Mouse (Mus musculus) liver, embryonic 14.5 days (tissue): ENCODE measurements at regions not wholly inside any gene's neighbourhood (a gene's known extent, or its start where the extent isn't known, plus 50 kb on each side); places are given as distances from the start of the nearest gene placed in this dataset.

Experiments
- CTCF ChIP-seq: IDR thresholded peaks from 2 replicates; pipeline ENCODE4 v1.5.1; 2016; ENCODE audit warnings: antibody characterized with exemption, low read depth, control low read depth
- EP300 ChIP-seq: IDR thresholded peaks from 2 replicates; pipeline ENCODE4 v1.6.1; 2016; ENCODE audit warnings: antibody characterized with exemption, low read depth

DNA sequence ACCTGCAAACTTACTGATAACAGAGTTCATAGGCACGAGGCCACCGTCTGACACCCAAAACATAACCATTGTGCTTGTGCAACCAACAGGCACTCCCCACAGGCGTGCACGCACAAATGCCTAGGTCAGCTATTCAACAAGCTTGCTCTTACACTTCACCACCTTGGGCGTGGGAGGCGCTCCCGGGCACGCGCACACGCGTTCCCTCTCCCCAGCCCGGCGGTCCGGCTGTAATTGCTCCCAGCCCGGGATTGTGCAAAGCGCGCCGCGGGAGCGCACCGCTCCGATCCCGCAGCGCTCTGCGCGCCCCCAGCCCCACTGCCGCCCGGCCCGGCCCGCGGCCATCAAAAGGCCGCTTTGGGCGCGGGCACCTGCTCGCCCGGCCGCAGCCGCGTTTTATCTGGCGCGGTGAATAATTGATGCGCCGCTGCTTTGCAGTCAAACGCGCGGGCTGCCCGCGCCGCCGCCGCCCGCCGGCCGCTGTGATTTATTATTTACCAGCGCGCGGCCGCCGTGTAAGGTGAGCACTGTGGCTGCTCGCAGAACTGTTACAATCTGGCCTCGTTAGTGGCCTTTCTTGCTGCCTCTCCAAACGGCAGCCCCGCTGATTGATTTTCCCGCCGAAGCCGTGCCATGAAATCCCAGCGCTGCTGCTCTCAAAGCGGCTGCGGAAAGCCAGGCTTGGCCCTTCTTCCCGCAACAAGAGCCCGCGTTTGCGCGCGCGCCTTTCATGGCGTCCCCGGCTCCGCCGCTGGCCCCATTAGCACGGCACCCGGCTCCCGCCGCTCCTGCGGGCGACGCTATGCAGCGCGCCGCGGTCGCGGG lies 102.9 kb downstream of the Irx5 start:
- no peak for TF ChIP-seq CTCF
- TF ChIP-seq EP300, result no peak
